Mouse (Mus musculus) adrenal gland, postnatal 36 days (tissue): ENCODE data around the gene Plekhg5. TPM values are rescaled to one million over a fixed set of nuclear protein-coding genes. Genes with fewer than 3 reads are reported as not detected.

Experiments used
- DNase-seq, 2 experiments: peaks; one replicate each; pipeline ENCODE4 v3.0.0; 2021; ENCODE audit warnings: mixed read lengths in 1 of 2
- total RNA-seq, 2 experiments: library from RNA; stranded (reverse); gene quantifications; 2 replicates each; pipeline ENCODE4 v1.2.3; 2021

Gene Plekhg5
- total RNA-seq, 2 experiments from 2014 or later, result 10.0 to 13.5 TPM

DNA sequence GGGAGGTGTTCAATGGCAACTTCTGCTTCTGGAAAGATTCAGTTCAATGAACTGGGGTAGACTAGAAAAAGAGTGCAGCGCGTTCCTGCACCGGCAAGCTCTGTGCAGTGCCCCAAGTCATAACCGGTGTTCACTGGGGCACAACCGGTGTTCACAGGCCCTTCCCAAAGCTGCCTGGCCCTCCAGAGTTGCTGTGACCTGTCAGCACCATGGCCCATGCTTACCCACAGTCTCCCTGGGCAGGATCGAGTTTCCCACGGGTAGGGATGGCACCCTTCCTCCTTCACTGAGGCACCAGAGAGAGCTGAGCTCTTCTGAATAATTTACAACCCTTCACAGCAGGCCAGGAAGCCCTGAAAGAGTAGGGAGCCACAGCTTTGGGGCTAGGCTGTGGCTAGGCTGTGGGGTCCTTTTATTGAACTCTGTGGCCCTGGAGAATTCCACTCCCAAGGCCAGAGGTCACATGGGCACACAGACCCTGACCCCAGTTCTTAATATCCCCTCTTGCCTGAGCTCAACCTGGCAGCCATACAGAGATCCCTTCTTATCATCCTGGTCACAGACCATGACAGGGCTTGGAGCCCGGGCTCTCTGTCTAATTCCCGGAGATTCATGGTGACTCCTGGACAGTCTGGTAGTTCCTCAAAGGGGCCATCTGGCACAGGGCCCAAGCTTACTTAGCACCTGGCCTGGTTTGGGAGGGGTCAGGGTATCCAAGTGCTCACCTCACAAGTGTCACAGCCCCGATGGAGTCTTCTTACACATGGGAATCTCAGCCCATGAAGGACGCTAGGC is 73.9 kb downstream of the Plekhg5 start:
- no peak for DNase-seq

GRCm38 (mm10) chr4:152150546-152150945 is 78.2 kb downstream of the Plekhg5 start:
- no peak for DNase-seq

DNA sequence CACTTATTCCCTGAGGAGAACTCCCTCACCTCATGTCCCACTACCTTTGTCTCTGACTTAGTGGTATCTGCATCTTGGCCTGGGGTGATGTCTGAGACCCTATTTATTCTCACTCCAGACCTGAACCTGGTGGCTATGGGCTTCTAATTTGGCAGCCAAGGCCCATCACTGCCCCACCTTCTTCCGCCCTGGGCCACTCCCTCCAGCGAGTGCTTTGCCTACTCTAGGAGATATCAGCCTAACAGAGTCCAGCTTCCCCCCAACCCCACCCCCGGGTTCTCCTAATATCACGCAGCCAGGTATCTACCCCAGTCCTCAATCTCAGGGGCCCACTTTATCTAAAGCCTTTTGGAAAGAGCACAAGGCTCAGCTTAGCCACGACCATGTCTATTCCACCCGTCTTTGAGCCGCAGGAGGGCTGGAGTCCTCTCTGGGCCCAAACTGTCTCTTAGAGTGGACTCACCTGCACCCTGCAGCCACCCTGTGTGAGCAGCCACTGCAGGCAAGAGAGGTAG is 79.2 kb downstream of the Plekhg5 start:
- DNase-seq, result no peak

- peak; percentile 72 to 84 for DNase-seq
These were observed 79.8 kb downstream of the Plekhg5 start, which contains the start of gene Espn for GRCm38 (mm10) chr4:152151966-152152544. Espn (minus strand) TSS chr4:152152371.

DNA sequence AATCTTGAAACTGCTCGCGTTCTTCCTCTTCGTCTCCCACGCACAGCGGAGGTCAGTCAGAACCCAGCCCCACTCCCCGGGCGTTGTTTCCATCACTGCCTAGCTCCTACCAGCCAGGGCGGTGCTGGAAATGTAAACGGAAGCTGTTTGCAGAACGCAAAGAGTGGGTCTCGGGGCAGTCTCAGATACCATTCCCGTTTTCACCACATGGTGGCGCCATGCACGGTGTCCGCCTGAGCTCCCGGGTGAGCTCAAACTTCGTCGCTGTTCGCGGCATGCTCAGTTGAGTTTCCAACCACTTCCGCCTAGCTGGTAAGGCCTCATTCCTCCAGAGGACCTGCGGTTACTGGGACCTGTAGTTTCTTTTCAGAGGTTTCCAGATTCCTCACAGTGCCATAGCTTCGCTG is 81.5 kb downstream of the Plekhg5 start:
- peak; percentile 85 to 88 for DNase-seq

- no peak for DNase-seq
These were observed 82.7 kb downstream of the Plekhg5 start for GRCm38 (mm10) chr4:152155019-152155418.

DNA sequence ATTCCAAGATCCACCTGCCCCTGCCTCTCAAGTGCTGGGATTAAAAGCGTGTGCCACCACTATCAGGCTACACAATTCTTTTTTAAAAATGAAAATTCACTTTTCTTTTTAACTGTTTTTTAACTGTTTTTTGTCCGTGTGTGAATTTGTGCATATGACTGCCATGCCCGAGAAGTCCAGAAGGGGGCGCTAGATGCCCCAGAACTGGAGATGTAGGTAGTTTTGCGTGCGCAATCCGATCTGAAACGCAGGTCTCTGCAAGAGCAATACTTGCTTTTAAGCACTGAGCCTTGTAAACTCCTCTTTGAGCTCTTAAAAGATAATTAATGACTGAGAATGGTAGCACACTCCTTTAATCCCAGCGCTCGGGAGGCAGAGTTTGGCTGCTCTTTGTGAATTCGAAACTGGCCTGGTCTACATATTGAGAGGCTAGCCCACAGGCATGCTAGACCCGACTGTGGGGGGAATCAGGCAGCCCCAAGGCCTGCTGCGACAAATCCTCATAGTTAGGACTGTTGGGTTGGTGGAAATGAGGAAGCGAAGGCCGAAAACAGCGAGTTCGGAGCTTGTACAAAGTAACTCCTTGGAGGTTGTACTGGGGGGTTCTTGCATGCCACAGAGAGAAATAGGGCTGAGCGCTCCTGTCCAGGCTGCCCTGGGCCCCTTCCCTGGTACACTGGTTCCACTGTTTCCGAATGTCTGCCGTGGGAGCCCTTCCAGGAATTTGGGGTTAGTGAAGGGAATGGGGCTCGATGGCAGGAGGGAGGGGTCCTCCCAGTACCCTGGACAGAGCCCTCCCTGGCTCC is 85.7 kb downstream of the Plekhg5 start:
- DNase-seq, result no peak

DNA sequence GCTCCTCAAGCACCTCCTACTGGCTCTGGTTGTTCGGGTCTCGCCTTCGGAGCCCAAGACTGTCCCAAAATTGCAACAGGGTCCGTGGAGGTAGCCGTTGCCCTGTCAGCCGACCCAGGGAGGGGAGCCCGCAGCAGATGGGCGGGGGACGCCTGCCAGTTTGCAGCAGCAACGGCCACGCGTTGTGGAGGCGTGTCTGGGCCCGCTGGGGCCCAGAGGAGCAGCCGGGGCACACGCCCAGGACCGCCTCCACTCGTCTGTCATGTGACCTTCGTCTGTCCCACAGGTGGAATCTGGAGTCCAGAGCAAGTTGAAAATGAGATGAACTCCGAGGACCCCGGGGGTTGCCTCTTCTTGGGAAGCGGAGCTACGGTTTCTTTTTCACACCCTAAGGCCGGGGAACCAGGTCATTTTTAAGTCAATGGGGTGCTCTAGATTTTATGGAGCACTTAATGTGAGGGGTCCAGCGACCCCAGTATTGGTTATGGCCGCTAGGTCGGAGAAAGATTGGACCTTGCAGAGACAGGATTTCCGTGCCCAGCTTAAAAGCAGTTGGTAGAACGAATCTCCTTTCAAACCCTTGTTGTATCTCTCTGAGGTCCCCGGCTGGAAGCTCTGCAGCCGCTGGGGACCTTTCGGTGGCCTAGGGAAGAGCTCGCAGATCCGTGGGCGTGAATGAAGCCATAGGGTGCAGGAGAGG is 86.4 kb downstream of the Plekhg5 start, which contains the start of gene Hes2:
Gene Hes2, plus strand, starts transcription at position 283 of the 700 bp plus-strand sequence.
- DNase-seq, result peak in 1 of 2 experiments; percentile 39

DNA sequence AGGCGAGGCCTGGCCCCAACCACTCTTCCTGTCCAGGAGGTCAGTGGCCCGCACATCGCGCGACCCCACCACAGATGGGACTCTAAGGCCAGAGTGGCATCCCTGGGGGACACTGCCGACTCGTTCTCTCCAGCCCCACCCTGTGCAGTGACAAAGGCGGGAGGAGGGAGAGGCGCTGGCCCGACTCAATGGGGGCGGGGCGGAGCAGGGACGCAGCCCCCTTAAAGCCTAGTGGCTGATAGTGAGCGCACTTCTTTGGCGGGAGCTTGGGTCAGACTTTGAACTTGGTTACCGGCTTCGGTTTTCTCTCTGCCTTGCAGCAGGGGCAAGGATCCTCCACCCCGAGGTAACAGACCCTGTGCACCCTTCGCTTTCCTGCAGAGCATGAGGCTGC is 87.0 kb downstream of the Plekhg5 start:
- peak in 1 of 2 experiments; percentile 17 for DNase-seq

DNA sequence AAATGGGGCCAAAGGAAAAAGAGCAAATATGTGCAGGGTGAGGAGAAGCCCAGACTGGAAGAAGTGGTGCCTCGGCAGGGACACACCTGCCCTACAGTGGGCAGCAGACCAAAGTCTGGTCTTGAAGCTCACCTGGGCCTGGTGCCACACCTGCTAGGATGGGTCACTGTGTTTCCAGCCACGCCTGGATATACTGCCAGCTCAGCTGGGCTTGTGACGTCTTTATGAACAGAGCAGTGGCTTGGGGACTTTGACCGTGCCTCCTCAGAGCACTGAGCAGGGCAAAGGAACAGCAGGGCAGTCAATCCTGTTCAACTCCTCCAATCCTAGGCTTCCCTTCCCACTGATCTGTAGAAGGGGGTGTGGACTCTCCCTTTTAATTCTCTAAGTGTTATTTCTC is 88.5 kb downstream of the Plekhg5 start:
- DNase-seq, result no peak

DNA sequence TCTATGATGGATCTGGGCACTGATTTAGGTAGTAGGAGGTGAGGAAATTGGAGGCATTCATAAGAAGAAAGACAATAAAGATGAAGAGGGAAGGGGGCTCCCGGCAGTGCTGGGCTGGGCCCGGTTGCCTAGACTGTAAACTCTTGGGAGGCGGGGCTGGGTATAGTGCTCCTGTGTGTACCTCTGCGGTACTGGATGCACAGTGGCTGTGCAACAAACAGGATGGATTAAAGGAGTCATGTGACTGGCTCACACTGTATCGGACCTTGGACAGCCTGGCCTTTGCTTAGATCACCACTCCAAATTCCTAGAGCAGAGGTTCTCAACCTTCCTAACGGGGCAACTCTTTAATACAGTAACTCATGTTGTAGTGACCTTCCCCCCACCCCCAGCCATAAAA is 89.3 kb downstream of the Plekhg5 start:
- no peak for DNase-seq

GRCm38 (mm10) chr4:152162748-152163147 is 90.5 kb downstream of the Plekhg5 start:
- no peak for DNase-seq

Other genes with a start within 250 kb of the Plekhg5 start
- gene Camta1, start 210.6 kb upstream of the Plekhg5 start, total RNA-seq, result 10 to 100 TPM; 28.7 to 33.3 TPM
- 10 to 100 TPM; 93.5 to 95.9 TPM for gene Dnajc11, start 138.8 kb upstream of the Plekhg5 start, total RNA-seq
- 10 to 100 TPM; 19.5 to 20.5 TPM for gene Thap3, start 83.5 kb upstream of the Plekhg5 start, total RNA-seq
- 10 to 100 TPM; 17.2 to 17.7 TPM for gene Phf13, start 76.2 kb upstream of the Plekhg5 start, total RNA-seq
- gene Klhl21, start 63.7 kb upstream of the Plekhg5 start, total RNA-seq, result 10 to 100 TPM; 21.7 to 29.7 TPM
- 1 to 10 TPM; 8.6 to 9.7 TPM for gene Zbtb48, start 44.8 kb upstream of the Plekhg5 start, total RNA-seq
- gene Tas1r1, start 33.9 kb upstream of the Plekhg5 start, total RNA-seq, result not detected
- 10 to 100 TPM; 24.8 to 27.3 TPM for gene Nol9, start 33.2 kb upstream of the Plekhg5 start, total RNA-seq
- gene Tnfrsf25, start 43.4 kb downstream of the Plekhg5 start, total RNA-seq, result 1 to 10 TPM; 1.7 to 3.0 TPM
- 1 to 10 TPM; 1.2 to 1.5 TPM for gene Espn, start 79.9 kb downstream of the Plekhg5 start, total RNA-seq
- not detected for gene Hes2, start 86.4 kb downstream of the Plekhg5 start, total RNA-seq
- 10 to 100 TPM; 37.1 to 53.6 TPM for gene Acot7, start 105.6 kb downstream of the Plekhg5 start, total RNA-seq
- 1 to 10 TPM; 4.7 to 7.2 TPM for gene Gpr153, start 201.7 kb downstream of the Plekhg5 start, total RNA-seq
- not detected for gene Hes3, start 219.2 kb downstream of the Plekhg5 start, total RNA-seq
- 10 to 100 TPM; 49.0 to 50.2 TPM for gene Icmt, start 224.7 kb downstream of the Plekhg5 start, total RNA-seq
- under 1 TPM; 0.46 to 0.96 TPM for gene Rnf207, start 246.5 kb downstream of the Plekhg5 start, total RNA-seq